Mouse (Mus musculus): ENCODE measurements around the gene Cacna1i. TPM values are rescaled to one million over a fixed set of nuclear protein-coding genes. Genes with fewer than 3 reads are reported as not detected.

Cacna1i gene
- polyA plus RNA-seq, 1 experiment from 2014 or later: 0.01 TPM

- no peak for ATAC-seq (ENCODE audit: insufficient read depth)
- H3K9ac ChIP-seq: no peak overlapping the region
- no peak overlapping the region for H3K4me2 ChIP-seq
- no peaks in the 10 kb centered on the region for H3K27me3 ChIP-seq
- H3K27ac ChIP-seq (replicated peaks): no peak overlapping the region
- H3K36me3 ChIP-seq (replicated peaks): no peaks in the 10 kb centered on the region
- H3K4me3 ChIP-seq (replicated peaks): no peak overlapping the region
- H3K9me3 ChIP-seq (replicated peaks): no peaks in the 10 kb centered on the region
- H3K4me1 ChIP-seq (replicated peaks): no peaks in the 10 kb centered on the region
- 64% methylated on average over 17 of the region's 17 CpGs for WGBS (ENCODE audit: insufficient replicate concordance)
Measured at GRCm38 (mm10) chr15:80413988-80414721, 127.1 kb downstream of the Cacna1i start.

- Histone ChIP-seq H3K27ac (replicated peaks) (no peak overlapping the region), H3K4me2 (no peak overlapping the region), H3K27me3 (no peaks in the 10 kb centered on the region), H3K9ac (no peak overlapping the region), H3K4me1 (replicated peaks) (no peaks in the 10 kb centered on the region), H3K36me3 (replicated peaks) (no peaks in the 10 kb centered on the region), H3K9me3 (replicated peaks) (no peaks in the 10 kb centered on the region), H3K4me3 (replicated peaks) (no peak overlapping the region)
- no peak for ATAC-seq (ENCODE audit: insufficient read depth)
- 63% methylated on average over 4 of the region's 4 CpGs for WGBS (ENCODE audit: insufficient replicate concordance)
Measured at GRCm38 (mm10) chr15:80415132-80415531, 128.1 kb downstream of the Cacna1i start.

- no peaks in the 10 kb centered on the region for H3K27me3 ChIP-seq
- H3K36me3 ChIP-seq (replicated peaks): no peaks in the 10 kb centered on the region
- no peak overlapping the region for H3K4me2 ChIP-seq
- H3K9me3 ChIP-seq (replicated peaks): no peaks in the 10 kb centered on the region
- no peak for ATAC-seq (ENCODE audit: insufficient read depth)
- WGBS (ENCODE audit: insufficient replicate concordance): 56% methylated on average over 9 of the region's 9 CpGs
- H3K27ac ChIP-seq (replicated peaks): no peak overlapping the region
- no peak overlapping the region for H3K4me3 ChIP-seq (replicated peaks)
- H3K4me1 ChIP-seq (replicated peaks): no peaks in the 10 kb centered on the region
- no peak overlapping the region for H3K9ac ChIP-seq
Measured at GRCm38 (mm10) chr15:80417066-80417465, 130.0 kb downstream of the Cacna1i start.

GRCm38 (mm10) chr15:80418146-80418545 lies 131.1 kb downstream of the Cacna1i start:
- ATAC-seq (ENCODE audit: insufficient read depth): no peak
- Histone ChIP-seq H3K4me3 (replicated peaks) (no peak overlapping the region), H3K27ac (replicated peaks) (no peak overlapping the region), H3K4me2 (no peak overlapping the region), H3K27me3 (no peaks in the 10 kb centered on the region), H3K36me3 (replicated peaks) (no peaks in the 10 kb centered on the region), H3K9ac (no peak overlapping the region), H3K4me1 (replicated peaks) (no peaks in the 10 kb centered on the region), H3K9me3 (replicated peaks) (no peaks in the 10 kb centered on the region)
- WGBS (ENCODE audit: insufficient replicate concordance): 56% methylated on average over 2 of the region's 2 CpGs

- no peak overlapping the region for H3K27ac ChIP-seq (replicated peaks)
- no peak overlapping the region for H3K4me2 ChIP-seq
- WGBS (ENCODE audit: insufficient replicate concordance): 76% methylated on average over 11 of the region's 11 CpGs
- H3K27me3 ChIP-seq: no peaks in the 10 kb centered on the region
- ATAC-seq (ENCODE audit: insufficient read depth): no peak
- no peaks in the 10 kb centered on the region for H3K4me1 ChIP-seq (replicated peaks)
- H3K36me3 ChIP-seq (replicated peaks): no peaks in the 10 kb centered on the region
- H3K9me3 ChIP-seq (replicated peaks): no peaks in the 10 kb centered on the region
- H3K4me3 ChIP-seq (replicated peaks): no peak overlapping the region
- no peak overlapping the region for H3K9ac ChIP-seq
Measured at GRCm38 (mm10) chr15:80430324-80430723, 143.3 kb downstream of the Cacna1i start.

GRCm38 (mm10) chr15:80436961-80437360 lies 149.9 kb downstream of the Cacna1i start:
- WGBS (ENCODE audit: insufficient replicate concordance): 78% methylated on average over 5 of the region's 5 CpGs
- no peak overlapping the region for H3K4me2 ChIP-seq
- no peak overlapping the region for H3K4me3 ChIP-seq (replicated peaks)
- H3K9me3 ChIP-seq (replicated peaks): no peaks in the 10 kb centered on the region
- H3K4me1 ChIP-seq (replicated peaks): no peaks in the 10 kb centered on the region
- H3K27ac ChIP-seq (replicated peaks): no peak overlapping the region
- no peaks in the 10 kb centered on the region for H3K27me3 ChIP-seq
- H3K9ac ChIP-seq: no peak overlapping the region
- H3K36me3 ChIP-seq (replicated peaks): no peaks in the 10 kb centered on the region
- ATAC-seq (ENCODE audit: insufficient read depth): no peak

GRCm38 (mm10) chr15:80437996-80438395 lies 151.0 kb downstream of the Cacna1i start:
- ATAC-seq (ENCODE audit: insufficient read depth): no peak
- Histone ChIP-seq H3K36me3 (replicated peaks) (no peaks in the 10 kb centered on the region), H3K4me1 (replicated peaks) (no peaks in the 10 kb centered on the region), H3K27ac (replicated peaks) (no peak overlapping the region), H3K4me2 (no peak overlapping the region), H3K27me3 (0 out of 2 replicates have a peak, but pooled peaks cover 2% of the 10 kb centered on the region), H3K9me3 (replicated peaks) (no peaks in the 10 kb centered on the region), H3K4me3 (replicated peaks) (no peak overlapping the region), H3K9ac (no peak overlapping the region)
- WGBS (ENCODE audit: insufficient replicate concordance): 77% methylated on average over 9 of the region's 9 CpGs

GRCm38 (mm10) chr15:80438423-80438822 lies 151.4 kb downstream of the Cacna1i start:
- no peak overlapping the region for H3K4me3 ChIP-seq (replicated peaks)
- 64% methylated on average over 9 of the region's 9 CpGs for WGBS (ENCODE audit: insufficient replicate concordance)
- H3K4me2 ChIP-seq: no peak overlapping the region
- H3K4me1 ChIP-seq (replicated peaks): no peaks in the 10 kb centered on the region
- H3K9me3 ChIP-seq (replicated peaks): no peaks in the 10 kb centered on the region
- H3K27me3 ChIP-seq: 0 out of 2 replicates have a peak, but pooled peaks cover 2% of the 10 kb centered on the region
- no peak overlapping the region for H3K9ac ChIP-seq
- ATAC-seq (ENCODE audit: insufficient read depth): no peak
- no peak overlapping the region for H3K27ac ChIP-seq (replicated peaks)
- H3K36me3 ChIP-seq (replicated peaks): no peaks in the 10 kb centered on the region

- no peaks in the 10 kb centered on the region for H3K9me3 ChIP-seq (replicated peaks)
- no peaks in the 10 kb centered on the region for H3K36me3 ChIP-seq (replicated peaks)
- no peak overlapping the region for H3K9ac ChIP-seq
- H3K4me3 ChIP-seq (replicated peaks): no peak overlapping the region
- WGBS (ENCODE audit: insufficient replicate concordance): 23% methylated on average over 6 of the region's 6 CpGs
- ATAC-seq (ENCODE audit: insufficient read depth): no peak
- H3K4me2 ChIP-seq: no peak overlapping the region
- H3K27ac ChIP-seq (replicated peaks): no peak overlapping the region
- H3K27me3 ChIP-seq: 0 out of 2 replicates have a peak, but pooled peaks cover 2% of the 10 kb centered on the region
- H3K4me1 ChIP-seq (replicated peaks): no peaks in the 10 kb centered on the region
Measured at GRCm38 (mm10) chr15:80440195-80440594, 153.2 kb downstream of the Cacna1i start.

- H3K4me2 ChIP-seq: no peak overlapping the region
- ATAC-seq (ENCODE audit: insufficient read depth): no peak
- no peaks in the 10 kb centered on the region for H3K9me3 ChIP-seq (replicated peaks)
- H3K4me1 ChIP-seq (replicated peaks): no peaks in the 10 kb centered on the region
- H3K36me3 ChIP-seq (replicated peaks): no peaks in the 10 kb centered on the region
- no peak overlapping the region for H3K27ac ChIP-seq (replicated peaks)
- WGBS (ENCODE audit: insufficient replicate concordance): 61% methylated on average over 15 of the region's 15 CpGs
- H3K27me3 ChIP-seq: 0 out of 2 replicates have a peak, but pooled peaks cover 2% of the 10 kb centered on the region
- no peak overlapping the region for H3K4me3 ChIP-seq (replicated peaks)
- H3K9ac ChIP-seq: no peak overlapping the region
Measured at GRCm38 (mm10) chr15:80445956-80446687, 159.1 kb downstream of the Cacna1i start.
